Comparison of ENCODE assay signal across 17 mouse cellular contexts in genomic region chr6:125407224-125407623, GRCm38 (mm10). TPM values are rescaled to one million over a fixed set of nuclear protein-coding genes. Genes with fewer than 3 reads are reported as not detected.
"Had no signal": no experiment of that assay in that cellular context is flagged by ENCODE, and none has a peak within 500 bp of the region (broad histone marks: within the 10 kb centered on the region; RNA-seq: fewer than 3 reads in every experiment).

No protein-coding gene starts in this region.

- DNase-seq: kidney, adult 2 months; kidney, postnatal 25 days; layer of hippocampus, adult 9-11 months; liver; lung, postnatal 14 days; lung, postnatal 4 days; retina, postnatal 1 day; right cerebral cortex, postnatal 25 days; spleen, adult 18-20 months; thymus, postnatal 36 days had no signal

- ATAC-seq: liver, embryonic 12.5 days; midbrain, embryonic 16.5 days had no signal

RNA-seq across cellular contexts. Expression of gene Plekhg6, which starts 26.6 kb away (rescaled TPM):
- total RNA-seq: layer of hippocampus, postnatal 25 days; megakaryocyte progenitor cell, adult 5-6 weeks; megakaryocyte-erythroid progenitor cell, adult 5-6 weeks; monocyte, adult 5-6 weeks had no signal
- polyA plus RNA-seq: neural tube, embryonic 13.5 days had no signal
